Mouse (Mus musculus): Measurements from ENCODE around the gene Sirpb1b.
"Not testable (repeated sequence)": the region's sequence is repeated elsewhere in the genome, so short reads cannot be mapped to it uniquely, and the experiment has no call there.

DNA sequence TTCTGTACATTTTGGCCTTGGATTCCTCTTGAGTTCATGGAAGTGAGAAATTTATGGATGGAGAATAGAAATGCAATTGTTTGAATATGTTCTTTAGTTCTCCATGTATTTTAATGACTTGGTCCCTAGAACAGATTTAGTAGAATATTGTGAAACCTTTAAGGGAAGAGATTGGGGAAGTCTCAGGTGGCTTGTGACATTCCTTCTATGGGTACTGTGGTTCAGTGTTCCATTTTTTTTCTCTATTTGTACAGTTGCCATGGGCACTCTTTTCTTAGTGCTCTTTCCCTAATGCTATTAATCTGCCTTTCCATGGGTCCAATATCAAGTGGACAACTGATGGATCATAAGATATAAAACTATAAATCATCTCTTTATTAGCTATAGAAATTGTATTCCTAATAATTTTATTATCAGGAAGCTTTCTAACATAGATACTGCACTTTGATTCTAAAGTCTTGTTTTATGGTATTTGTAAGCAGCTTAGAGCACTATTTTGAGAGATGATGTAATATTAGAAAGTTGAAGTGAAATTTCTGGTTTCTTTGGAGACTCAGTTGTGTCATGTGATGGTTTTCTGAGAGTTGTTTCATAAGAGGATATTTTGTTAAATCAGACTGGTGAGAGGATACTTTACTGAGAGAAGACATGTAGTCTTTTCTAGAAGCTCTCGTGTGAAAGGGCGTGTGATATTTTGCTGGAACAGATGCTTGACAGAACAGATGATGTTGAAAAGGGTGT lies 15.7 kb upstream of the Sirpb1b start:
- TF ChIP-seq CTCF (conservative IDR thresholded peaks at IDR 0.05 in 1 of 2, IDR thresholded peaks at IDR 0.05 in 1 of 2; ENCODE audit: low read depth in 2 of 2, low read length in 2 of 2); NRF1 (IDR thresholded peaks at IDR 0.05; ENCODE audit: low read depth, low read length); UBTF (IDR thresholded peaks at IDR 0.05; ENCODE audit: low read depth, low read length); EP300 (IDR thresholded peaks at IDR 0.05; ENCODE audit: low read length); TBP (conservative IDR thresholded peaks at IDR 0.05; ENCODE audit: low read depth, low read length); CHD1 (IDR thresholded peaks at IDR 0.05; ENCODE audit: low read depth, low read length); POLR2A (IDR thresholded peaks at IDR 0.05; ENCODE audit: low read depth, low read length); HCFC1 (IDR thresholded peaks at IDR 0.05; ENCODE audit: low read depth, low read length); MYC (IDR thresholded peaks at IDR 0.05; ENCODE audit: low read depth, low read length); JUND (conservative IDR thresholded peaks at IDR 0.05; ENCODE audit: low read depth, low read length); NELFE (IDR thresholded peaks at IDR 0.05; ENCODE audit: low read depth, low read length); E2F4 (IDR thresholded peaks at IDR 0.05; ENCODE audit: insufficient replicate concordance, low read depth, low read length): not testable (repeated sequence)

Data from CH12.LX (cell line).